Mouse (Mus musculus): ENCODE data around the gene Fyb2. TPM values are rescaled to one million over a fixed set of nuclear protein-coding genes. Genes with fewer than 3 reads are reported as not detected.

Fyb2 gene
- polyA plus RNA-seq, 1 experiment, result 0.05 TPM

- Histone ChIP-seq H3K36me3 (ENCODE audit: control insufficient read depth, insufficient read depth, low read length) (no peaks in the 10 kb centered on the region), H3K4me3 (ENCODE audit: extremely low read depth, insufficient read depth, insufficient read length) (no peak overlapping the region), H3K27me3 (ENCODE audit: control insufficient read depth, insufficient read depth, low read length) (no peaks in the 10 kb centered on the region), H3K4me1 (ENCODE audit: control insufficient read depth, insufficient read depth, insufficient read length) (no peaks in the 10 kb centered on the region), H3K27ac (ENCODE audit: insufficient read depth, low read length) (no peak overlapping the region)
- TF ChIP-seq POLR2A (IDR thresholded peaks at IDR 0.05; ENCODE audit: low read depth, low read length) (no peak), CTCF (IDR thresholded peaks at IDR 0.05; ENCODE audit: extremely low read depth, insufficient read depth, insufficient read length, insufficient replicate concordance) (no peak)
- 79% methylated on average over 3 of the region's 3 CpGs for WGBS
- no peak for DNase-seq (ENCODE audit: low read depth in 1 of 2, low spot score in 2 of 2)
Observed at GRCm38 (mm10) chr4:104935436-104935835, 22.2 kb downstream of the Fyb2 start.

GRCm38 (mm10) chr4:104936011-104936410 lies 22.8 kb downstream of the Fyb2 start:
- no peak overlapping the region for H3K4me3 ChIP-seq (ENCODE audit: extremely low read depth, insufficient read depth, insufficient read length)
- TF ChIP-seq POLR2A (IDR thresholded peaks at IDR 0.05; ENCODE audit: low read depth, low read length) (no peak), CTCF (IDR thresholded peaks at IDR 0.05; ENCODE audit: extremely low read depth, insufficient read depth, insufficient read length, insufficient replicate concordance) (no peak)
- no peak for DNase-seq (ENCODE audit: low read depth in 1 of 2, low spot score in 2 of 2)
- H3K27ac ChIP-seq (ENCODE audit: insufficient read depth, low read length), result no peak overlapping the region
- WGBS, result 77% methylated on average over 9 of the region's 9 CpGs
- no peaks in the 10 kb centered on the region for H3K4me1 ChIP-seq (ENCODE audit: control insufficient read depth, insufficient read depth, insufficient read length)
- H3K27me3 ChIP-seq (ENCODE audit: control insufficient read depth, insufficient read depth, low read length), result no peaks in the 10 kb centered on the region
- no peaks in the 10 kb centered on the region for H3K36me3 ChIP-seq (ENCODE audit: control insufficient read depth, insufficient read depth, low read length)

- Histone ChIP-seq H3K36me3 (ENCODE audit: control insufficient read depth, insufficient read depth, low read length) (no peaks in the 10 kb centered on the region), H3K4me3 (ENCODE audit: extremely low read depth, insufficient read depth, insufficient read length) (no peak overlapping the region), H3K27me3 (ENCODE audit: control insufficient read depth, insufficient read depth, low read length) (no peaks in the 10 kb centered on the region), H3K4me1 (ENCODE audit: control insufficient read depth, insufficient read depth, insufficient read length) (no peaks in the 10 kb centered on the region), H3K27ac (ENCODE audit: insufficient read depth, low read length) (no peak overlapping the region)
- no peak for TF ChIP-seq POLR2A (IDR thresholded peaks at IDR 0.05; ENCODE audit: low read depth, low read length)
- TF ChIP-seq CTCF (IDR thresholded peaks at IDR 0.05; ENCODE audit: extremely low read depth, insufficient read depth, insufficient read length, insufficient replicate concordance), result no peak
- 67% methylated on average over 6 of the region's 6 CpGs for WGBS
- DNase-seq (ENCODE audit: low read depth in 1 of 2, low spot score in 2 of 2), result no peak
Observed at GRCm38 (mm10) chr4:104939535-104939934, 26.3 kb downstream of the Fyb2 start.

DNA sequence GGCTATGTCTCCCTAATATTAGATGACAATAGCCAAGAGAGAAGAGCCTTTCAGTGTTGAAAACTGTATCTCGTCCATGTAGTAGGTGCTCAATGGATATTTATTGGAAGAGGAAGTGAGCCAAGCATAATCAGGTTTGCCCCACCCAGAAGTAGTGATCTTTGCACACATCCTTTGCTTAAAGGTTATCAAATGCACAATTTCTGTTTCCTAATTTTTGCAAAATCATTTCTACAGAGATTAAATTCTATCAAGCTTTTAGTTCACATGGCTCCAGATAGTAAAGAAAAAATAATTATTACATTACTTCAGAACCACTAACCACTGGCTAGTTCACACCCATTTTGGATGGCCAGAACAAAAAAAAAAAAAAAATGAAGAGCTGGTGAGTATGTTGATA lies 28.6 kb downstream of the Fyb2 start:
- Histone ChIP-seq H3K4me1 (ENCODE audit: control insufficient read depth, insufficient read depth, insufficient read length) (no peaks in the 10 kb centered on the region), H3K36me3 (ENCODE audit: control insufficient read depth, insufficient read depth, low read length) (no peaks in the 10 kb centered on the region), H3K27me3 (ENCODE audit: control insufficient read depth, insufficient read depth, low read length) (no peaks in the 10 kb centered on the region), H3K27ac (ENCODE audit: insufficient read depth, low read length) (no peak overlapping the region), H3K4me3 (ENCODE audit: extremely low read depth, insufficient read depth, insufficient read length) (no peak overlapping the region)
- DNase-seq (ENCODE audit: low read depth in 1 of 2, low spot score in 2 of 2), result no peak
- WGBS, result 60% methylated on average over 1 of the region's 1 CpGs
- no peak for TF ChIP-seq POLR2A (IDR thresholded peaks at IDR 0.05; ENCODE audit: low read depth, low read length)
- TF ChIP-seq CTCF (IDR thresholded peaks at IDR 0.05; ENCODE audit: extremely low read depth, insufficient read depth, insufficient read length, insufficient replicate concordance), result no peak

DNA sequence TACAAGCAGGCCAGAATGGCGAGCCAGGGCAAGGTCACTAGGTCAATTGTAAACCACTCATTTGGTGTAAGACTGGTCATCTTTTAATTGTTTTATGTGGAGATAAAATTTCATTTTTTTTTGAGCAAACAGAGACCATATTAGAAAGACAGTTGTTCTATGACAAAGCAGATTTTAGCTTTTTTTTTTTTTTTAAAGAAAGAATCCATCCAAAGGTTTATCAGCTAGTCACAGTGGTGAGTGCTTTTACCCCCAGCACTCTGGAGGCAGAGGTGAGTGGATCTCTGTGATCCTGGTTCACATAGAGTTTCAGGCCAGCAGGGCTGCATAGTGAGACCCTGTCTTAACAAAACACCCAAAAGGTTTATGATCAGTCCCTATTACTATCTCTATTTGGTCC lies 31.2 kb downstream of the Fyb2 start:
- Histone ChIP-seq H3K4me3 (ENCODE audit: extremely low read depth, insufficient read depth, insufficient read length) (no peak overlapping the region), H3K27me3 (ENCODE audit: control insufficient read depth, insufficient read depth, low read length) (no peaks in the 10 kb centered on the region), H3K4me1 (ENCODE audit: control insufficient read depth, insufficient read depth, insufficient read length) (no peaks in the 10 kb centered on the region), H3K27ac (ENCODE audit: insufficient read depth, low read length) (no peak overlapping the region), H3K36me3 (ENCODE audit: control insufficient read depth, insufficient read depth, low read length) (no peaks in the 10 kb centered on the region)
- no peak for DNase-seq (ENCODE audit: low read depth in 1 of 2, low spot score in 2 of 2)
- TF ChIP-seq POLR2A (IDR thresholded peaks at IDR 0.05; ENCODE audit: low read depth, low read length) (no peak), CTCF (IDR thresholded peaks at IDR 0.05; ENCODE audit: extremely low read depth, insufficient read depth, insufficient read length, insufficient replicate concordance) (no peak)
- 84% methylated on average over 1 of the region's 1 CpGs for WGBS

- H3K27ac ChIP-seq (ENCODE audit: insufficient read depth, low read length), result no peak overlapping the region
- no peak for DNase-seq (ENCODE audit: low read depth in 1 of 2, low spot score in 2 of 2)
Observed at GRCm38 (mm10) chr4:104948886-104949285, 35.6 kb downstream of the Fyb2 start.

GRCm38 (mm10) chr4:104949304-104949703 lies 36.0 kb downstream of the Fyb2 start:
- Histone ChIP-seq H3K27ac (ENCODE audit: insufficient read depth, low read length) (no peak overlapping the region), H3K4me3 (ENCODE audit: extremely low read depth, insufficient read depth, insufficient read length) (no peak overlapping the region), H3K36me3 (ENCODE audit: control insufficient read depth, insufficient read depth, low read length) (no peaks in the 10 kb centered on the region), H3K27me3 (ENCODE audit: control insufficient read depth, insufficient read depth, low read length) (no peaks in the 10 kb centered on the region), H3K4me1 (ENCODE audit: control insufficient read depth, insufficient read depth, insufficient read length) (no peaks in the 10 kb centered on the region)
- TF ChIP-seq CTCF (IDR thresholded peaks at IDR 0.05; ENCODE audit: extremely low read depth, insufficient read depth, insufficient read length, insufficient replicate concordance), result no peak
- no peak for TF ChIP-seq POLR2A (IDR thresholded peaks at IDR 0.05; ENCODE audit: low read depth, low read length)
- DNase-seq (ENCODE audit: low read depth in 1 of 2, low spot score in 2 of 2), result no peak
- 85% methylated on average over 3 of the region's 3 CpGs for WGBS

More at GRCm38 (mm10) chr4:104948886-104949285, 35.6 kb downstream of the Fyb2 start:
- no peak for TF ChIP-seq CTCF (IDR thresholded peaks at IDR 0.05; ENCODE audit: extremely low read depth, insufficient read depth, insufficient read length, insufficient replicate concordance)
- no peak for TF ChIP-seq POLR2A (IDR thresholded peaks at IDR 0.05; ENCODE audit: low read depth, low read length)
- H3K27me3 ChIP-seq (ENCODE audit: control insufficient read depth, insufficient read depth, low read length), result no peaks in the 10 kb centered on the region
- H3K4me3 ChIP-seq (ENCODE audit: extremely low read depth, insufficient read depth, insufficient read length), result no peak overlapping the region
- H3K4me1 ChIP-seq (ENCODE audit: control insufficient read depth, insufficient read depth, insufficient read length), result no peaks in the 10 kb centered on the region
- no peaks in the 10 kb centered on the region for H3K36me3 ChIP-seq (ENCODE audit: control insufficient read depth, insufficient read depth, low read length)
- 42% methylated on average over 4 of the region's 4 CpGs for WGBS
